Mouse (Mus musculus) heart, postnatal 10 days (tissue): ENCODE results near the gene Prrg2. TPM values are rescaled to one million over a fixed set of nuclear protein-coding genes. Genes with fewer than 3 reads are reported as not detected.

ENCODE experiments used
- DNase-seq, 2 experiments: peaks; one replicate each; pipeline ENCODE4 v3.0.0; 2021
- intact Hi-C: fragments of 180-260 bp; cut with DNase I; formaldehyde crosslinking; loops from one replicate; pipeline ENCODE4 v1.15.1; 2025
- total RNA-seq, 2 experiments: library from RNA; stranded (reverse); gene quantifications; 2 replicates each; pipeline ENCODE4 v1.2.3; 2021

Prrg2 gene
- total RNA-seq, 2 experiments from 2014 or later, result 10.9 to 11.3 TPM

DNA sequence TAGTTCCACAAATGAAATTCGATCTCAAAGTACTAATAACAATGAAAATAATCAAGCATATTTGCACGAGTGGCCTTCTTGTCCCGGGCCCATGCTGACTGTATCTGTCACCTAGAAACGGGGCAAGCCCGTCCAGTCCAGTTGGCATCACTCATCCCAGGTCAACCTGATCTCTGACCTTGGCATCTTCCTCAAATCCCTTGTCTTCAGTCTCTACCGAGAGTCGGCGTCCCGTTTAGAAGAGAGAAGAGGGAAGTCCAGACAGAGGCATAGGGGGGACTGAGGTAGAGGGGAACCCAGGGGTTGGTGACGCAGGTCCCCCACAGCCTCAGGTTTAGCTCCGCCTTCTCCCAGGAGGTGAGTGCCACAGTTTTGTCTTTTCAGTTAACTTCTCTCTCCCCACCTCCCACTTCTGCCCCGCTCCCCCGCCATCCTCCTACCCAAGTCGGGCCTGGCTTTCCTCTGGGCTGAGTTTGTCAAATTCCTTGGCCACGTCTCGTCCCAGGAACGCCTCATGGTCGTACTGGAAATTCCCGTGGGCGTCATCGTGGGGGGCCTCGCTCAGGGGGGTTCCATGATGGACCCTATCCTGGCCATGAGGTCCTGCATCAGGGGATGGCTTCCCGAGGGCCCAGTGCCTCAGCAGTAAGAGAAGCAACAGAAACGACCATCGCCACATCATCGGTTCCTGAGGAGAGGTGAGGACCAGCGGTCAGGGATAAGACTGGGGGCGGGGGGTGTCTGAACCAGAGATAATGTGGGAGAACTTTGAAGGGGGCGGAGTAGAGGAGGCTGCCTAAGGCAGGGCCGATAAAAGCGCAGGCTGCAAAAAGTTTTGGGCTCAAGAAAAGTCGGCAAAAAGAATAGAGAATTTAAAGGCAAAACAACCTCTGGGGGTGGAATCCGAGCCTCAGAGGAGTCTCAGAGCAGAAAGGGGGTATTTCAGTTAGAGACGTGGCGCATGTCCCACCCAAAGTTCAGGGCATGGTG, 28.8 kb upstream of the Prrg2 start:
- intact Hi-C loops, result no loop called here
- DNase-seq, result peak; percentile 44 to 70

DNA sequence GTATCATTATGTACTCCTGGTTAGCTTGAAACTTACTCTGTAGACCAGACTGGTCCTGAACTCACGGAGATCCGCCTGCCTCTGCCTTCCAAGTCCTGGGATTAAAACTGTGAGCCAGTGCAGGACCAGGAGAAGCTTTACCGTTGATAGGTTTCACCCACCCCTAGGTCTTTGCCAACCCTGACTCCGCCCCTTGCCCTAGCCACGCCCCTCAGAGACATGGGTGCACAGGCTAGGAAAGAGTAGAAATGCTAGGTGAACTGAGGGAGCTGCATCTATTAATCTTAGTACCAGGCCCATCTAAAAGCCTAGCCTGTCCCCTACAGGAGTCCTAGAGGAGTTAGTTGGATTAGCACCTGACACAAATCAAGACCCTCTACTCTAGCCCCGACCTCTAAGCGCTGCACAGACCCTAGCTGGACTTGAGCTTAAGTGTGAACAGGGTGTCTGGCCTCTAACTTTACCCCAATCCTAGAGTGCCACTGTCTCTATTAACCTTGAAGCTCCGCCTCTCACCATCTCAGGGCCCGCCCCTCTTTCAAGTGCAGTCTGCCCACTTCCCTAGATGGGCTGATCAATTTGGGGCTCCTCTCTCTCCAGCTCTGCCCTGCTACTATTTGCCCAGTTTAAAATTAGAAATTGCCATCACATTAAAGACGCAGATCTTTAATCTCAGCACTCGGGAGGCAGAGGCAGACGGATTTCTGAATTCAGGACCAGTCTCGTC, 27.9 kb upstream of the Prrg2 start:
- DNase-seq, result no peak
- intact Hi-C loops, result no loop called here

DNA sequence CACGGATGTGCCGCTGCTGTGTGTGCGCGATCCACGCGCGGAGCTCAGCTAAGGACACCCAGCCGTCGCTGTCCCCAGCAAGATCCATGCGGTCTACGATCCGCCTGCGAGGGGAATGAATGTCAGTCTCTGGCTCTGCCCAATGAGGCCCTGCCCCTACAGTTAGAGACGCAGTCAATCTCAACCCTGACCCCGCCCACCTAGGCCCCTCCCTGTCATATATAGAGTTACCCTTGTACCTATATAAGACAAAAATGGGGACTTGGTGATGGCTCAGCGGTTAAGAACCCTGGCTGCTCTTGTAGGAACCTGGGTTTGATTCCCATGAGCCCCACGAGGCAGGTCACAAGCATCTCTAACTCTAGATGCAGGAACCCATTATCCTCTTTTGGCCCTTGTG, 26.1 kb upstream of the Prrg2 start:
- intact Hi-C loops, result no loop called here
- DNase-seq, result no peak

DNA sequence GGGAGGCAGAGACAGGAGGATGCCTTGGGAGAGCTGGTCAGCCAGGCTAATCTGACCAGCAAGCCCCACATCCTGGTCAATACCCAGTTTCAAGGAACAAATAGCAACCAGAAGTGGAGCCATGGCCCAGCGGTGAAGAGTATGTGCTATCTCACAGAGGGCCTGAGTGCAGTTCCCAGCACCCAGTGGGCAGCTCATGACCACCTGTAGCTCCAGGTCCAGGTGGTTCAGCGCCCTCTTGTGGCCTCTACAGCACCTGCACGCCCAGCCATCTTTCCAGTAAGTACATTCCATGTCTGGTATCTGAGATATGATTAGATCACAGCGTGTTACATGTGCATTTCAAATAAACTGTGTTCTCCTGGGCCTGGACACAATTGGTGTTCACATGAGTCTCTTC, 23.6 kb upstream of the Prrg2 start:
- DNase-seq, result no peak
- intact Hi-C loops, result no loop called here

DNA sequence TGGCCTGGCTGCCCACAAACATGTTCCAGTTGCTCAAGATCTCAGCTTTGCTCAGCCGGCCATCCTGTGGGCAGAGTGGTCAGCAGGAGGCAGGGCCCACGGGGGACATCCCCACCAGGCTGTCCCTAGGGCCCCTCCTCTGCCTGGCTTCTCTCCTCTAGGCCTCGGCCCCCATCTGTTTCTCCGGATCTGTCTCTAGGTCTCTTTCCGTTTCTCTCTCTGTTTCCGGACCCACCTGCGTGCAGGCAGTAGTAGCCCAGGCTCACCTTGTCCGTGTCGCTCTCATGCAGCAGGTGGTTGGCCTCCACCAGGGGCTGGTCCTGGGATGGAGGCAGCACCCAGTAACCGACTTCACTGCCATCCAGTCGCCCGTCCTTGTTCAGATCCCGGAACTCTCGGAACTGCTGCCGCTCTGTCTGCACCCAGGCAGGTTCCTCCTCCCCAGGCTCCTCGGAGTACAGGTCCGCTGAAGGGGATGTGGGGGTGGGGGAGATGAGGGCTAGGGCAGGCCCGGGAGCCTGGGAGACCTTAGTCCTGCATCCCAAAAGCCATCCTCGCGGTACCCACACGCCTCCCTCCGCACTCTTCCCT, 20.9 kb upstream of the Prrg2 start:
- no peak for DNase-seq
- intact Hi-C loops, result loop anchor here (5.0 kb wide), 2 partner anchors 39 to 214 kb away; partner anchors contain the start of gene Rps11

DNA sequence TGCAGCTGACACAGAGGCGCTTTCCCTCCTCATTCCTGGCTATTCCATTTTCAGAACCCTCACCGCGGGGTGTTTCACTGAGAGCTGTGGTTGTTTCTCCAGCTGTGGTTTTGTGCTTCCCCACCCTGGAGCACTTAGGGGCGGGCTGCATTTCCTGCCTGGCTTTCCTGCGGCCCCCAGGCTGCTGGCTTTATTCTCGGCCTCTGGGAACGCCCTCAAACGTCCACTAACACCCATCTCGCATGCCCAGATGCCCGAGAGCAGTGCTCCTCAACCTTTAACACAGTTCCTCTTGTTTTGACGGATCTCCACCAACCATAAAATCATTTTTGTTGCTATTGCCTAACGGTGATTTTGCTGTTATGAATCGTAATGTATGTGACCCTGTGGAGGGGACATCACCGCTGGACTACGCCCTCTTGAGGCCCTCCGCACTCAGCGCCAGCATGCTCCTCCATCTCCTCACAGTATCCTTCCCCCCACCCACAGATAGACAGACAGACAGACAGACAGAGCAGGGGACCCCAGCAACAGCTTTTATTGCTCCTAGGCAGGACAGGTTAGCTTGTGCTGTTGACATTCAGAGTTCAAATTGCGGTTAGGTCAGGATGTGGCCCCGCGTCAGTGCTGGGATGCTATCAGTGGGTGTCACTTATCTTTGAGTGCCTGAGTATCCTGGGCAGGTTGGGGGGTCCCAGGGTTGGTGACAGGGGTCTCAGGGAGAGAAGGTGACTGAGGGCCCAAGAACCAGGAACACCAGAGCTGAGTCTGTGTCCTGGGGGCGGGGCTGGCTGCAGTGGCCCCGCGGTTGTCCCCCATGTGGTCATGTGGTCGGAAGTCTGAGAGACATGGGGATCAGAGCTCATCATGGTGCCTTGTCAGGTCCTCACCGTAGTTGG, 20.2 kb upstream of the Prrg2 start:
- DNase-seq, result peak; percentile 65 to 68
- intact Hi-C loops, result loop anchor here (5.0 kb wide), 2 partner anchors 40 to 215 kb away; partner anchors contain the start of gene Rps11

DNA sequence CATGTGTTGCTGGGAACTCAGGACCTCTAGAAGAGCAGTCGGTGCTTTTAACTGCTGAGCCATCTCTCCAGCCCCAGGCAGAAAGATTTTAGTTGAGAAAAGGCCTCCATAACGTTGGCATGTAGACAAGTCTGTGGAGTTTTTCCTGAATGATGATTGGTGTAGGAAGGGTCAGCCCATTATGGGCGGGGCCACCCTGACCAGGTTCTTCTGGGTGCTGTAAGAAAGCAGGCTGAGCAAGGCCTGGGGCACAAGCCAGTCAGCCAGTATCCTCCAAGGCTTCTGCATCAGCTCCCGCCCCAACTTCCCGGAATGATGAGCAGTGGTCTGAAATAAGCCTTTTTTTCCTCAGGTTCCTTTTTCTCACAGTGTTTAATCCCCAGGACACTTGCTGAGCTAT, 18.5 kb upstream of the Prrg2 start:
- DNase-seq, result no peak
- intact Hi-C loops, result loop anchor here (5.0 kb wide), 2 partner anchors 41 to 216 kb away; partner anchors contain the start of gene Rps11

DNA sequence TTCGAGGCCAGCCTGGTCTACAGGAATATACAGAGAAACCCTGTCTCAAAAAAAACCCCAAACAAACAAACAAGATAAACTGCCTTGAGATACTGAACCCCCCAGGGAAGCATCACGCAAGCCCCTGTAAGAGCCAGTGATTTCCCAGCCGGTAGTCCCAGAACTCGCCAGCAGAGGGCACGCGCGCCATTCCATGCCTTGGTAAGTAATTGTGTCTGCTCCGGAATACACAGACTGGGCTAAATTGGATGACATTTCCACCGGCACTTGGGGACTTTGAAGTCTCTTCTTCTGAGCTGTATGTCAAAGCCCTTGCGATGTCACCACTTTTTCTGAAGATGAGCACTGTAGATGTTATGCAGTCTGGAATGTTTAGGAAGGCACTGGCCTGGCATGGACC, 17.4 kb upstream of the Prrg2 start:
- peak; percentile 93 to 96 for DNase-seq
- intact Hi-C loops, result loop anchor here (2.0 to 5.0 kb wide), 3 partner anchors 42 to 217 kb away; partner anchors contain the start of gene Rps11

DNA sequence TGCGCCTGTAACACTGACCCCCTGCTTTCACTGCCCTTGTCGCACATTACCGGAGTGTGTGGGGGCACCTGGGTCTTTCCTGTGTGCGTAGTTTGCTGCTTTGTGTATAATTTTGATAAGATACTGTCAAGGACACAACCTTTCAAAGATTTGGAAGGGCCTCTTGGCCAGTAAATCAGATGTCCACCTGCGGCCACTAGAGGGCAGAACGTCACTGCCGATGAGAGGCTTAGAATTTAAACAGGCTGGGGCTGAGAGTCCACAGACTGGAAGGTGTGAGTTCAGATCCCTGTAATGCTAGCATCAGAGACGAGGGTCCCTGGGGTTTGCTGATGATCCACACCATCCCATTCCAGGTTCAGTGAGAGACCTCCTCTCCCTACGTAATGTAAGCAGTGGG, 16.0 kb upstream of the Prrg2 start:
- intact Hi-C loops, result loop anchor here (1.0 to 2.0 kb wide), 2 partner anchors 58 to 120 kb away; partner anchors contain the start of genes Flt3l and Gm45713

DNA sequence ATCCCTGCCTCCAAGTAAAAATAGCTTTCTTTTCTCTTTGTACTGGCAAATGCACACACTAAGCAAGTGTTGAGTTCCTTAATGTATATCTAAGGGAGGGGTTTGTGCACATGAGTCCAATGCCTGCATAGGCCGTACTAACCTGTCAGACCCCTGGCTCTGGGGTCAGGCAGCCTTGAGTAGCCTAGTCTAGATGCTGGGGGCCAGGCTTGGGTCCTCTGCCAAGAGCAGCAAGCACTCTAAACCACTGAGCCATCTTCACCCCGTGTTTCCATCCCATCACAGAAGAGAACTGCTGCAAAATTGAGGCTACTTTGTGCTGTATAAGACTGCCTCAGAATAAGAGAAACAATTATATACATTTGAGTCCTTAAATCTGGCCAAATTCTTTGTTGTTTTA, 15.4 kb upstream of the Prrg2 start:
- DNase-seq, result no peak
- intact Hi-C loops, result loop anchor here (1.0 to 2.0 kb wide), 2 partner anchors 58 to 121 kb away; partner anchors contain the start of genes Flt3l and Gm45713

More for the DNA sequence above, 16.0 kb upstream of the Prrg2 start:
- DNase-seq, result peak; percentile 81 to 86

DNA sequence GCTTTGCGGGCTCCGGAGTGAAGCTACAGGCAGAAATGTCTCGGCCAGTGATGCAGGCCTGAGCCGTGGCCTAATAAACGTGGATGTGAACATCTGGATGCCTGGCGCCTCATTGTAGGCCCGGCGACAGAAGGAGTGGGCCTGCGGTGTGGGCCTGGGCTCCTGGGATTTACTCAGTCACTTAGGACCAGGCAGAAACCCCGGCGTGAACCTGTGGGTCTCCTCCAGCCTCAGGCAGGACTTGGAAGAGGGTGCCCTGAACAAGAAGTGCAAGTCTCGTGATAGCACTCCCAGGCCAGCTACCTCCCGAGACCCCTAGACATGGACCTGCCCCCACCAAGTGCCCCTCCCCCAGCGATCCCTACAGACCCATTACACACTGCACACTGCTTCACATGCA, 14.8 kb upstream of the Prrg2 start:
- no peak for DNase-seq
- intact Hi-C loops, result no loop called here

DNA sequence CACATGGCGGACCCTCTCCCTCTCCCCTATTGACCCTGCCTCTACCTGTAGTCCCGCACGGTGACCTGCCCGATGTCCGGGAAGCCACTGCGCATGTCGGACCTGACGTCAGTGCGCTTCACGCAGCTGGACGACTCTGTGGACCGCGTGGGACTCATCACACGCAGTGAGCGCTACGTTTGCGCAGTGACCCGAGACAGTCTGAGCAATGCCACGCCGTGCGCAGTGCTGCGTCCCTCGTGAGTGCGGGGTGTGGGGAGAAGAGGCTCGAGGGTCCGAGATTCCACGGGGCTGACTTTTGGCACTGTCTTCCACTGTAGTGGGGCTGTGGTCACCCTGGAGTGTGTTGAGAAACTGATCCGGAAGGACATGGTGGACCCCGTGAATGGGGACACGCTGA, 14.0 kb upstream of the Prrg2 start:
- intact Hi-C loops, result no loop called here

DNA sequence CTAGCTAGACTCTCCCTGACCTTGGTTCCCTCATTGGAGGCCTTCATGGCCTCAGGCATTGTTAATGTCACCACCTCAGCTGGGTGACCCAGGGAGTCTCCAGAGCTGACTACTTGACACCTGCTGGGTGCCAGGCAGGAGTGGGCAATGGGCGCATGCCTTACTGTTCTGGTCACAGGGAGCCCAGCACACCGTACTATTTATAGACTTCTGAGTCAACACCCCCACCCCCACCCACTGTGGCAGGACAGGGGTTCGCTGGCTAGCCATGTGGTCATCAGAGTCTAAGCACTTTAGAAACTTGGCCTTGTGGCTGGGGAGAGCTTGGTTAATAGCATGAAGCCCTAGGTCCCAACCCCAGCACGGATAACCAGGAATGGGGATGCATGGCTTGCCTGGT, 12.9 kb upstream of the Prrg2 start:
- intact Hi-C loops, result no loop called here
- peak; percentile 62 to 69 for DNase-seq

More for the DNA sequence above, 14.0 kb upstream of the Prrg2 start:
- no peak for DNase-seq

DNA sequence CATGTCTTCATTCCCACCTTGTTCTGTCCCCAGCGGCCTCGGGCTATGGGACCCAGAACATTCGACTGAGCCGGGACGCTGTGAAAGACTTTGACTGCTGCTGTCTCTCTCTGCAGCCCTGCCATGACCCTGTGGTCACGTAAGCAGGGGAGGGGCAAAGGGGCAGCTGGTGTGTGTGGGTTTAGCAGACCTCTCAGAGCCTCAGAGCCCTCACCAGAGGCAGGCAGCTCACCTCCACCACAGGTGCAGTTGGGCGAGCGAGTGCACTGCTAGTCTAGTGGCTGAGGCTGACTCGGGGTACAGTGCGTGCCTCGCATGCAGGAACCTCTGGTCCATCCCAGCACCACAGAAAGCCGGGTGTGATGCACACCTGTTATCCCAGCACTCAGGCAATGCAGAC, 11.5 kb upstream of the Prrg2 start:
- intact Hi-C loops, result no loop called here
- no peak for DNase-seq

DNA sequence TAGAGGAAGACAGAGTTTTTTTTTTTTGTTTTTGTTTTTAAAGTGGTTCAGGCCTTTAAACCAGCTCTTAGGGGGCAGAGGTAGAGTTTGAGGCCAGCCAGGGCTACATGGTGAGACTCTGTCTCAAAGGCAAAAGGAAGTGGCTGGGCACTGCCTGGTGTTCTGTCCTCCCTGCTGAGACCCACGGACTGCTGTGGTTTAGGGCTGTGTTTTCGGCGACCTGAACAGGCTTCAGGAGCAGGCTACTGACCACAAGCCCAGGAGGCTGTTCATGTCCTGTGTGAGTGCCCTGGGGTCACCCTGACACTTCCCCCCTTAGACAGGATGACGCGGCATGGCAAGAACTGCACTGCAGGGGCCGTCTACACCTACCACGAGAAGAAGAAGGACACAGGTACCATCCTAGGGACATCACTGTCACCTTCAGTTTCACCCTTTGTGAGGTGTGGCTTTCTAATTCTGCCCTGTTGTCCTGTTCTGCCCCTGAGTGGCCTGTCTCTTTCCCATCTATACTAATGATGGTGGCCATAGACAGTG, 10.8 kb upstream of the Prrg2 start:
- no peak for DNase-seq
- intact Hi-C loops, result no loop called here

DNA sequence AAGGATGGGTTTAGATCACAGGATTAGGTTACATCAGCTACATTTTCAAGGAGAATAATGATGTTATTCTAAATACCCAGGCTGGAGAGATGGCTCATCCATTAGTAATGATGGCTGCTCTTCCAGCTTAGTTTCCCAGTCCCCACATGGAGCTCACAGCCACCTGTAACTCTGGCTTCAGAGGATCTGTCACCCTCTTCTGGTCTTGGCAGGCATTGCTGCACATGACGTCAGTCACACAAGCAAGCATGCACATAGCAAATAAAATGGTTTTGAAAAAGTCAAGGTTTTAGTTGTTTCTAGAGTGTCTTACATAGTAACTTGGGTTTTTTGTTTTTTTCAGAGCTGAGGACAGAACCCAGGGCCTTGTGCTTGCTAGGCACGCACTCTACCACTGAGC, 9.8 kb upstream of the Prrg2 start:
- intact Hi-C loops, result no loop called here
- DNase-seq, result no peak

DNA sequence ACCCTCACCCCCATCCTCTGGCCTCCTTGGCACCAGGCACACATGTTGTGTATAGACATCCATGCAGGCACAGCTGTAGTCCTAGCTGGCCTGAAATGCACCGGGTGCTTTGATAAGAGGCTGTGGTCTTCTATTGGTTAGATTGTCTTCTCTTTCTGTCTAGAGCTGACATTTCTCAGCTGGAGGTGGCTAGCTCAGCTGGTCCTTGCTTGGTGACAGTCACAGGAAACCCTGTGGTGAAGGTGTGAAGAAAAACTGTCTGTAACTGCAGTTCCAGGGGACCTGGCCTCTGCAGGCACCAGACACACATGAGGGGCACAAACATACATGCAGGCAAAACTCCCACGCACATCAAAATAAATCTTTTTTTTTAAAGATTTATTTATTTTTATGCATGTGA, 7.2 kb upstream of the Prrg2 start:
- peak in 1 of 2 experiments; percentile 22 for DNase-seq
- intact Hi-C loops, result loop anchor here (2.0 kb wide), 1 partner anchor 85 kb away; no protein-coding TSS in a partner anchor

DNA sequence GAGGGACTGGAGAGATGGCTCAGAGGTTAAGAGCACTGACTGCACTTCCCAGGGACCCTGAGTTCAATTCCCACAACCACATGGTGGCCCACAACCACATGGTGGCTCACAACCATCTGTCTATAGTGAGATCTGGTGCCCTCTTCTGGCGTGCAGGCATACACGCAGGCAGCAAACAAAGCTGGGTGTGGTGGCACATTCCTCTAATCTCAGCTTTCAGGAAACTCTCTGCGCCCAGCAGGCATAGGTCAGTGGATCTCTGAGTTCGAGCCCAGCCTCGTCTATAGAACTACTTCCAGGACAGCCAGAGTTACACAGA, 5.5 kb upstream of the Prrg2 start:
- intact Hi-C loops, result loop anchor here (2.0 kb wide), 1 partner anchor 83 kb away; no protein-coding TSS in a partner anchor
- peak; percentile 61 to 63 for DNase-seq

DNA sequence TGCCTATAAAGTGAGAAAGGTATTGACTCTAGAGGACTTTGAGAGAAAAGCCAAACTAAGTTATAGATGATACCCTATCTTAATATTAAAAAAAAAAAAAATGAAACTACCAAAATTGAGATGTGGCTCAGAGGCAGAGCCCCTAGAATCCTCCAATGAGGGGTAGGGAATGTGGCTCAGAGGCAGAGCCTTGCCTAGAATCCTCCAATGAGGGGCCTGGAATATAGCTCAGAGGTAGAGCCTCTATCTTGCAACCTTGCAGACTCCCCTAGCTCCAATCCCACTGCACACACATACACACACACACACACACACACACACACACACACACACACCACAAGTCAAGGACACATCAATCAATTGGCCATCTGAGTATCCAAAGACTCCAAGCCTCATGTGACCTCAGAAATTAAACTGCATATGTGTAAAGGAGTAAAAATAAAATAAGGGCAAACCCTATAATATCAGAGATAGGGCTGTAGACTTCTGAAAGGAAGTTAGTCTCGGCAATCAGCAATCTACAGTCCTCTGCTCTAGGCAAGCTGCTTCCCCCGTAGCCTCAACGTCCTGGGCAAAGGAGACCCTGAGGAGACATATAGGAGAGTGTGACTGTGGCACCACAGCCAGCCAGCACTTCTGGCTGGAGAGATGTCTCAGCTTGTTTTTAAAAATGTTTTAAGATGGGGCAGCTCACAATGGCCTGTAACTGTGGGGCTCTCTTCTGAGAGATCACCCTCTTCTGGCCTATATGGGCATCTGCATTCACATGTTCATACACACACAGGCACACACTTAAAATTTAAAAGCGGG, 4.9 kb upstream of the Prrg2 start:
- intact Hi-C loops, result no loop called here
- DNase-seq, result no peak
